Mouse (Mus musculus) kidney, adult 2 months (tissue): ENCODE measurements at regions not wholly inside any gene's neighbourhood (a gene's known extent, or its start where the extent isn't known, plus 50 kb on each side); places are given as distances from the start of the nearest gene placed in this dataset.
A peak's percentile ranks its signal among the peaks of the same experiment; 100 is the strongest.

ENCODE experiments used
- DNase-seq: peaks from one replicate; pipeline ENCODE4 v3.0.0; 2021
- H3K27ac ChIP-seq: fragments of 200-500 bp; 2 replicates; pipeline ENCODE4 v1.5.1; 2012; ENCODE audit warnings: low read depth, low read length, control low read depth, inconsistent platforms; ENCODE audit not compliant: insufficient read depth
- H3K27me3 ChIP-seq: fragments of 200-500 bp; replicated peaks from 2 replicates; pipeline ENCODE4 v1.6.1; 2012; ENCODE audit warnings: mild to moderate bottlenecking, moderate library complexity, low read length, inconsistent platforms; ENCODE audit not compliant: control insufficient read depth, insufficient read depth
- H3K36me3 ChIP-seq: fragments of 200-500 bp; 2 replicates; pipeline ENCODE4 v1.6.1; 2012; ENCODE audit warnings: mild to moderate bottlenecking, moderate library complexity, low read length, inconsistent platforms; ENCODE audit not compliant: control insufficient read depth, insufficient read depth
- H3K4me1 ChIP-seq: fragments of 200-500 bp; 2 replicates; pipeline ENCODE4 v1.6.1; 2011; ENCODE audit warnings: low read length; ENCODE audit not compliant: control insufficient read depth, insufficient read depth
- H3K4me3 ChIP-seq: fragments of 200-500 bp; 2 replicates; pipeline ENCODE4 v1.5.1; 2011; ENCODE audit warnings: mild to moderate bottlenecking, low read depth, low read length, control low read depth; ENCODE audit not compliant: insufficient read depth
- CTCF ChIP-seq: fragments of 200-500 bp; conservative IDR thresholded peaks from 2 replicates; pipeline ENCODE4 v1.5.1; 2011; ENCODE audit warnings: low read depth, mild to moderate bottlenecking, control low read depth, low read length, moderate library complexity, mixed read lengths; ENCODE audit not compliant: insufficient read depth, insufficient read length
- POLR2A ChIP-seq: fragments of 200-500 bp; IDR thresholded peaks from one replicate; pipeline ENCODE4 v1.6.1; 2011; ENCODE audit warnings: low read depth, low read length, control low read depth
- WGBS: fragments of 180-500 bp; shearing (Covaris S2); methylation state at CpG from one replicate; pipeline ENCODE4 v1.1.7; 2018; 5-methylcytosine and 5-hydroxymethylcytosine counted together

GRCm38 (mm10) chr5:118447366-118447765 is 113.1 kb upstream of the Med13l start:
- no peaks in the 10 kb centered on the region for H3K27me3 ChIP-seq
- whole genome bisulfite sequencing, result 87% methylated on average over 5 of the region's 5 CpGs
- H3K27ac ChIP-seq, result no peak overlapping the region
- no peaks in the 10 kb centered on the region for H3K4me1 ChIP-seq
- DNase-seq, result no peak
- TF ChIP-seq POLR2A (no peak), CTCF (no peak)
- H3K36me3 ChIP-seq, result no peaks in the 10 kb centered on the region
- no peak overlapping the region for H3K4me3 ChIP-seq

GRCm38 (mm10) chr5:118448884-118449515 is 111.5 kb upstream of the Med13l start:
- H3K27me3 ChIP-seq, result no peaks in the 10 kb centered on the region
- WGBS, result 53% methylated on average over 4 of the region's 4 CpGs
- DNase-seq, result no peak
- H3K4me3 ChIP-seq, result no peak overlapping the region
- no peak for TF ChIP-seq CTCF
- TF ChIP-seq POLR2A, result no peak
- no peaks in the 10 kb centered on the region for H3K36me3 ChIP-seq
- H3K4me1 ChIP-seq, result no peaks in the 10 kb centered on the region
- H3K27ac ChIP-seq, result no peak overlapping the region

GRCm38 (mm10) chr5:118449893-118450292 is 110.6 kb upstream of the Med13l start:
- no peak for TF ChIP-seq CTCF
- TF ChIP-seq POLR2A, result no peak
- no peak overlapping the region for H3K27ac ChIP-seq
- DNase-seq, result no peak
- H3K4me3 ChIP-seq, result no peak overlapping the region
- H3K4me1 ChIP-seq, result no peaks in the 10 kb centered on the region
- H3K27me3 ChIP-seq, result no peaks in the 10 kb centered on the region
- H3K36me3 ChIP-seq, result no peaks in the 10 kb centered on the region
- 82% methylated on average over 4 of the region's 4 CpGs for WGBS

- H3K4me3 ChIP-seq, result no peak overlapping the region
- H3K27ac ChIP-seq, result no peak overlapping the region
- no peaks in the 10 kb centered on the region for H3K36me3 ChIP-seq
- TF ChIP-seq POLR2A (no peak), CTCF (no peak)
- no peaks in the 10 kb centered on the region for H3K4me1 ChIP-seq
- 68% methylated on average over 2 of the region's 2 CpGs for WGBS
- no peak for DNase-seq
- no peaks in the 10 kb centered on the region for H3K27me3 ChIP-seq
These were observed 108.4 kb upstream of the Med13l start for GRCm38 (mm10) chr5:118452052-118452451.

- no peak for DNase-seq
These were observed 106.4 kb upstream of the Med13l start for GRCm38 (mm10) chr5:118454096-118454495.

GRCm38 (mm10) chr5:118458727-118459390 is 101.6 kb upstream of the Med13l start:
- no peaks in the 10 kb centered on the region for H3K36me3 ChIP-seq
- peaks cover 3% of the 10 kb centered on the region; the same call in 1 of the 2 replicates for H3K4me1 ChIP-seq
- DNase-seq, result peak; percentile 56
- 7% methylated on average over 16 of the region's 16 CpGs for WGBS
- H3K27me3 ChIP-seq, result no peaks in the 10 kb centered on the region
- no peak for TF ChIP-seq POLR2A
- H3K27ac ChIP-seq, result no peak overlapping the region
- no peak overlapping the region for H3K4me3 ChIP-seq

More at GRCm38 (mm10) chr5:118454096-118454495, 106.4 kb upstream of the Med13l start:
- Histone ChIP-seq H3K4me3 (no peak overlapping the region), H3K36me3 (no peaks in the 10 kb centered on the region), H3K4me1 (no peaks in the 10 kb centered on the region), H3K27ac (no peak overlapping the region), H3K27me3 (no peaks in the 10 kb centered on the region)
- 98% methylated on average over 1 of the region's 1 CpGs for WGBS
- no peak for TF ChIP-seq POLR2A
- TF ChIP-seq CTCF, result no peak

- Histone ChIP-seq H3K36me3 (no peaks in the 10 kb centered on the region), H3K4me1 (peaks cover 3% of the 10 kb centered on the region; the same call in 1 of the 2 replicates), H3K4me3 (no peak overlapping the region), H3K27me3 (no peaks in the 10 kb centered on the region), H3K27ac (no peak overlapping the region)
- 6% methylated on average over 12 of the region's 12 CpGs for WGBS
- no peak for DNase-seq
- TF ChIP-seq POLR2A (no peak), CTCF (no peak)
These were observed 101.1 kb upstream of the Med13l start for GRCm38 (mm10) chr5:118459391-118459792.
